Mouse (Mus musculus): Measurements from ENCODE around the gene Pomt1.
A peak's percentile ranks its signal among the peaks of the same experiment; 100 is the strongest.
"Not testable (repeated sequence)": the region's sequence is repeated elsewhere in the genome, so short reads cannot be mapped to it uniquely, and the experiment has no call there.

Pomt1 gene

DNA sequence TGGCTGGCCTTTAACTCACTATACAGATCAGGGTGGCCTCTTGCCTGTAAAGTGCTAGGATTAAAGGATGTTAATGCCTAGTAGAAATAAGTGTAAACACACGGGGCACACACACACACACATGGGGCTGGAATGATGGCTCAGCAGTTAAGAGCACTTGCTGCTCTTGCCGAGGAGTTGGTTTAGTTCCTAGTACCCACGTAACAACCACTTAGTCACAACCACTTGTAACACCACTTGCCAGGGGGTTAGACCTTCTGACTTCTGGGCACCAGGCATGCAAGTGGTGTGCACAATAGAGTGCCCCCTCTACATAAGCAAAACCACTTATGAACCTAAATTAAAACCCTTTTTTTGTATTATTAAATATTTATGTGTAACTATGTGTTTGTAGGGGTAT is 47.6 kb downstream of the Pomt1 start:
- DNase-seq (ENCODE audit: low spot score), result no peak

DNA sequence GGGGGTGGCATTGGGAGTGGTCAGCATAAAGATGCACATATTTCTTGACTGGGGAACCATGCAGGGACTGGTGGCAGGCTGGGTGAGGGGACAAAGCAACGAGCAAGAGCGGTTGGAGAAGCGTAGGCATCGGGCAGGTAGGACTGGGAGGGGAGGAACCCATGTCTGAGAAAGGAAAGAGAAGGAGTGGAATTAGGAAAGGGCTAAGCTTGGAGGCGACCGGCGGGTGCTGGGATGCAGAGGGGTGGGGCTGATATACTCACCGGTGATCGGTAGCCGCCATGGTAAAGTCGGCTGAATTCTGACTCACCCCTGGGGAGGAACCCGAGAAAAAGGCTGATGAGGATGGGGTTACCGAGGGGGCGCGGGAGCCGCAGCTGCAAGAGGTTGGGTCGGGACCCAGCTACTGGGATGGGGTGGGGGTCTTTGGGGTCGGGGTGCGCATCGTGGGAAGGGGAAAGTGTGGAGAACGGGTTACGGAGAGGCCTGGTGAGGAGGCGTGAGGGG is 51.0 kb downstream of the Pomt1 start, which contains the start of gene Golga2:
Gene Golga2, plus strand, starts transcription at position 51 of the 507 bp plus-strand sequence.
- DNase-seq (ENCODE audit: low spot score), result no peak

DNA sequence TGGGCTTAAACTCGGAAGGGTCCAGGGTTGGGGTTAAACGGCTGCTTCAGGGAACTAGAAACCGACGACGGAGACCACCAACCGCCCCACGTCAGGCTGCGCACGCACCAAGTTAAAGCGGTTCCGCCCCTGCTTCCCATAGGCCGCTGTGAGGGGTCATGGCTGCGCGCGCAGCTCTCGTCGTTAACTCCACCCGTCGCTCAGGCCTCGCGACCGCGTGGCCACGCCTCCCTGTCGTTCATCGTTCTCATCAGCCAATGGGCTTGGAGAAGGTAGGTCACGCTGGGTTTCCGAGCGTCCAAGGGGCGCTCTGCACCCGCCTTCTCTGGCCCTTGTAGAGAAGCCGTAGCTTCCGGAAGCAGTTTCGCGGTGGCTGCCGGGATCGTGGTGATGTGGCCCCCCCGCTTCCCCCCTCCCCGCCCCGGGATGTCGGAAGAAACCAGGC is 51.6 kb downstream of the Pomt1 start, which contains the start of gene Swi5:
Gene Swi5, minus strand, starts transcription at position 153 of the 445 bp plus-strand sequence.
- DNase-seq (ENCODE audit: low spot score), result peak; percentile 96

DNA sequence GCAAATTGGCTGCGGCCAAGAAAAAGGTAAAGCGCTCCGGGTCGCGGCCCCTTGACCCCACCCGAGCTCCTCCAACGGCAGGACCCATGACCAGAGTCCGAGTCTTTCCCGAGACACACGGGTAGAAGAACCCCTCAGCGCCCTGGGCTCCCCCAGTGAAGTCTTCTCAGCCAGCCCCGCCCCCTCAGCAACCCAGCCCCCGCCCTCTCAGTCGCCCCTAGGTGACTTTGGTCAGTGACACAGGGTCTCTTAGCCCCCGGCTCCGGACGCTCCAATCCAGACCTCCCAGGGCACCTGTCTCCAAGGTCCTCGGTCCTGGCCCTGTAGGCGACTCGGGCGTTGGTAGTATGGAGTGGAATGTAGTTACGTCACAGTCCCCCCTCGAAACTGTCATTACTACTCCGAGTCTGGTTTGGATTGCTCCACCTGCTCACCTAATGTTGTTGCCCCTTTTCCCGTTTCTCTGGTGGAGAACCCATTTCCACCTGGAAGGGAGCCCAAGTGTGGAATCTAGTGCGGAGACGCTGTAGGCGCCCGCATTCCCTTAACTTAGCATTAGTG is 52.1 kb downstream of the Pomt1 start:
- no peak for DNase-seq (ENCODE audit: low spot score)

DNA sequence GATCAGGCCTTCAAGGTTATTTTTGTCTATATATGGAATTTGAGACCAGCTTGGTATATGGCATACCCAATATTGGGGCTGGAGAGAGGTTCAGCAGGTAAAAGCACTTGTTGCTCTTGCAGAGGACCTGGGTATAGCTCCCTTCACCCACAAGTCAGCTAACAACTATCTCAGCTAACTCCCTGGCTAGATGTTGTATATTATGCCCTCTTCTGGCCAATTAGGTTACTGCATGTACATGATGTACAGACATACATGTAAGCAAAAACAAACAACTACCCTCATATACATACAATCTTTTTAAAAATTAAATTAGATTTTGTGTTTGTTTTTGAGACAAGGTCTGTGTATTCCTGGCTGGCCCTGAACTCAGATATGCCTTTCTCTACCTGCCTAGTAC is 53.2 kb downstream of the Pomt1 start:
- DNase-seq (ENCODE audit: low spot score), result no peak

DNA sequence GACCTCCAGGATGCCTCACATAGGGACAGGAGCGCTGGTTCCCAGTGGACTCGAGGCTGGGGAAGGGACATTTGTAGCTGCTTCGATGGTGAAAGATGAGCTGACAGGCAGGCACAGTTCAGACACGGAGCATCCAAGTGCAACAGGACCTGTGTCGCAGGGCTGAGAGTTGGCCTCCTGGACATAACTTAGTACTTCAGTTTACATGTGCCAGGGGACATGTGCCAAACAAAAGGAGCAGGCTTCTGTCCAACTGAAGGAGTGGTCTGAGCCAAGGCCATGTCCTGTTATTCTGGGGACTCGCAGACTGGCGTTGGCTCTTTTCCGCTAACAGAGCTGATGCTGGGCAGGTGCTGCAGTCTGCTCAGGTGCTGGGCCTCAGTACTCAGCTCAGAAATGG is 58.0 kb downstream of the Pomt1 start:
- no peak for DNase-seq (ENCODE audit: low spot score)

DNA sequence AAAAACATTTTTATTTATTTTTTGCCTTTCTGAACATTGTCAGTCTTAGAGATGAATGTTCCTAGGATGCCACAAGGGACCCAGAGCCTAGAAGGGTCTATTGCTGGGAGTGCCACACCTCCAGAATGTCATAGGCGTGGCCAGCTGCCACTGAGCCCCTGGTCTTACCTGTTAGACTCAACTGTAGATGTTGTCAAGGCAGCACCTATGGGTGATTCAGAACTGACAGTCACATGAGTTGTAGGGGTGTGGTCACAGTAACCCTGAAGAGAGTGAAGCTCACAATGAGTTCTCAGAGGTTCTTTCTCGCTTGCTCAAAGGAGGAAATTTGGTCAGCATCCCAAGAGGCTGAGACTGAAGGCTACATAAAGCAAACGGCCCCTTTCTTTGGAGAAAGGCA is 58.9 kb downstream of the Pomt1 start:
- no peak for DNase-seq (ENCODE audit: low spot score)

DNA sequence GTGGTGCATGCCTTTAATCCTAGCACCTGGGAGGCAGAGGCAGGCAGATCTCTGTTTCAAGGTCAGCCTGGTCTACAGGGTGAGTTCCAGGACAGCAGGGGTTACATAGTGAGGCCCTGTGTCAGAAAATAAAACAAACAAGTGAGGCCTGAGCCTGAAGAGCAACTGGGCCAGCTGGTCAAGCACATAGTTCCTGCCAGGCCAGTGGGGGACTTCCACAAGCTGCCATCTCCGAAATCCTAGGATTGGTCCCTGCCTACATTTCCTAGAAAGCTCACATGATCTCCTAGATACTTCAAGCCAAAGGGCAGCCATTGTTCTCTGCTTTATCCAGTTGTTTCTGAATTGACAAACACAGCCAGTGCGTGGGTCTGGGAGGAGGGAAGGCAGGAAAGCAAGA is 59.5 kb downstream of the Pomt1 start:
- not testable (repeated sequence) for DNase-seq (ENCODE audit: low spot score)

DNA sequence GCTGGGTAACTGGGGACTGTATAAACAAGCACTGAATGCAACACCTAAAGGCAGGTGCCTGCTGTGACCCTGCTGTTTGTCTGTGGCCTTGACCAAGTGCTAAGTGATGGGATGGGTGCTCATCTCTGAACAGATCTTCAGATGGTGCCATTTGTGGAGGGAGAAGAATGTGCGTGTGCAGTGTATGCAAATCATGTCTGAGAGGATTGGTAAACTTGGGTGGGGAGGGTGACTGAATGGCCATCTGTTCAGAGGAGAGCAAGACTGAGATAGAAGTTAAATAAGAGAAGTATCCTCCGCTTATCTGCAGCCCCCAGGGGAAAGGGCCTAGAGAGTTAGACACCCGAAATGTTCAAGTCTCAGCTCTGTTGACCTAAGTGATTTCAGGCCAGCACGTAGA is 63.1 kb downstream of the Pomt1 start:
- DNase-seq (ENCODE audit: low spot score), result no peak

DNA sequence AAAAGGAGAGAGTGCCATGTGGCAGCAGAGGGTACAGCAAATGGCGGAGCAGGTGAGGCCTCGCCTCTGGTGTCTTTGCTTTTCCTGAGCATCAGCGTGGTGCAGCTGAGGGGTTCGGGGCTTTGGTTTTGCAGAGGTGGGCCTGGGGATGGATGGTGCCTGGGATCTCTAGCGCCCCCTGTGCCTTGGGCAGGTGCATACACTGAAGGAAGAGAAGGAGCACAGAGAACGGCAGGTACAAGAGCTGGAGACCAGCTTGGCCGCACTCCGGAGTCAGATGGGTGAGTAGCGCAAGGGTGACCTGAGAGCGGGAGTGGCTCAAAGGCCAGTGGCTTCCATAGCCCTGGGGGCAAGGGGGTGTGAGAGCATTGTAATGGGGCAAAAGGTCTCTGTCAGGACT is 66.6 kb downstream of the Pomt1 start:
- DNase-seq (ENCODE audit: low spot score), result no peak

DNA sequence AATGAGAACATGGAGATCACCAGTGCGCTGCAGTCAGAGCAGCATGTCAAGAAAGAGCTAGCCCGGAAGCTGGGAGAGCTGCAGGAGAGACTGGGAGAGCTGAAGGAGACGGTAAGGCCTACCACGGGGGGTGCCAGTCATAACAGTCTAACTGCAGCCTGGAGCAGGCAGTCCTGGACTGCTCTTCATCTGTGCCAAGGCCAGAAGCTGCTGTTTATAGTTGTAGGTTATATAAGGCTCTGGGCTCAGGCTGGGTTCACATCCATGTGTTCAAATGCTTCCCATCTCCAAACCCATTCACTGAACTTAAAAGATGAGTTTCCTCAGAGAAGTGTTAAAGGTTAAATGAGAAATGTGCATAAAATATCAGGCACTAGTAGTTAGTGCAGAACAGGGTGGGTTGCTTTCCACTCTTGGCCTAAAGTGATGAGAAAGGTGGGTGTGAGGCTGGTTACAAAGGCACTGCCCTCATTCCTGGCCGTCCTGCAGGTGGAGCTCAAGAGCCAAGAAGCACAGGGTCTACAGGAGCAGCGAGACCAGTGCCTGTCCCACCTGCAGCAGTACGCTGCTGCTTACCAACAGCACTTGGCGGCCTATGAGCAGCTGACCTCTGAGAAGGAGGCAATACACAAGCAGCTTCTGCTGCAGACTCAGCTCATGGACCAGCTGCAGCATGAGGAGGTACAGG is 67.9 kb downstream of the Pomt1 start:
- DNase-seq (ENCODE audit: low spot score), result no peak
